Mouse (Mus musculus): ENCODE results near the gene Usp29.
"Not testable (repeated sequence)": the region's sequence is repeated elsewhere in the genome, so short reads cannot be mapped to it uniquely, and the experiment has no call there.

The Usp29 gene

GRCm38 (mm10) chr7:6760170-6760569 is 29.8 kb downstream of the Usp29 start:
- DNase-seq (ENCODE audit: low read depth in 2 of 2, low spot score in 2 of 2): no peak

GRCm38 (mm10) chr7:6765240-6765639 is 34.9 kb downstream of the Usp29 start:
- DNase-seq (ENCODE audit: low read depth in 2 of 2, low spot score in 2 of 2): no peak

- no peak for DNase-seq (ENCODE audit: low read depth in 2 of 2, low spot score in 2 of 2)
Measured at GRCm38 (mm10) chr7:6770286-6770685, 39.9 kb downstream of the Usp29 start.

GRCm38 (mm10) chr7:6773865-6774413 is 43.6 kb downstream of the Usp29 start:
- DNase-seq (ENCODE audit: low read depth in 2 of 2, low spot score in 2 of 2): not testable (repeated sequence)

- no peak for DNase-seq (ENCODE audit: low read depth in 2 of 2, low spot score in 2 of 2)
Measured at GRCm38 (mm10) chr7:6776314-6777059, 46.1 kb downstream of the Usp29 start.

- DNase-seq (ENCODE audit: low read depth in 2 of 2, low spot score in 2 of 2): no peak
Measured at GRCm38 (mm10) chr7:6777107-6777506, 46.7 kb downstream of the Usp29 start.

GRCm38 (mm10) chr7:6777689-6778088 is 47.3 kb downstream of the Usp29 start:
- no peak for DNase-seq (ENCODE audit: low read depth in 2 of 2, low spot score in 2 of 2)

GRCm38 (mm10) chr7:6779172-6779571 is 48.8 kb downstream of the Usp29 start:
- no peak for DNase-seq (ENCODE audit: low read depth in 2 of 2, low spot score in 2 of 2)

- DNase-seq (ENCODE audit: low read depth in 2 of 2, low spot score in 2 of 2): no peak
Measured at GRCm38 (mm10) chr7:6781541-6781940, 51.2 kb downstream of the Usp29 start.

- no peak for DNase-seq (ENCODE audit: low read depth in 2 of 2, low spot score in 2 of 2)
Measured at GRCm38 (mm10) chr7:6784340-6785073, 54.1 kb downstream of the Usp29 start.

GRCm38 (mm10) chr7:6787000-6787399 is 56.6 kb downstream of the Usp29 start:
- no peak for DNase-seq (ENCODE audit: low read depth in 2 of 2, low spot score in 2 of 2)

- DNase-seq (ENCODE audit: low read depth in 2 of 2, low spot score in 2 of 2): no peak
Measured at GRCm38 (mm10) chr7:6788101-6788500, 57.7 kb downstream of the Usp29 start.

- no peak for DNase-seq (ENCODE audit: low read depth in 2 of 2, low spot score in 2 of 2)
Measured at GRCm38 (mm10) chr7:6791286-6792065, 61.1 kb downstream of the Usp29 start.

- no peak for DNase-seq (ENCODE audit: low read depth in 2 of 2, low spot score in 2 of 2)
Measured at GRCm38 (mm10) chr7:6793240-6793639, 62.9 kb downstream of the Usp29 start.

- no peak for DNase-seq (ENCODE audit: low read depth in 2 of 2, low spot score in 2 of 2)
Measured at GRCm38 (mm10) chr7:6793811-6794210, 63.4 kb downstream of the Usp29 start.

- no peak for DNase-seq (ENCODE audit: low read depth in 2 of 2, low spot score in 2 of 2)
Measured at GRCm38 (mm10) chr7:6797408-6797807, 67.0 kb downstream of the Usp29 start.

- no peak for DNase-seq (ENCODE audit: low read depth in 2 of 2, low spot score in 2 of 2)
Measured at GRCm38 (mm10) chr7:6799105-6799805, 68.9 kb downstream of the Usp29 start.

GRCm38 (mm10) chr7:6800586-6801441 is 70.4 kb downstream of the Usp29 start:
- DNase-seq (ENCODE audit: low read depth in 2 of 2, low spot score in 2 of 2): no peak

- DNase-seq (ENCODE audit: low read depth in 2 of 2, low spot score in 2 of 2): no peak
Measured at GRCm38 (mm10) chr7:6801642-6802041, 71.3 kb downstream of the Usp29 start.

- no peak for DNase-seq (ENCODE audit: low read depth in 2 of 2, low spot score in 2 of 2)
Measured at GRCm38 (mm10) chr7:6810556-6810955, 80.2 kb downstream of the Usp29 start.
